Mouse (Mus musculus) midbrain, embryonic 10.5 days (tissue): ENCODE results near the gene Slc25a39. TPM values are rescaled to one million over a fixed set of nuclear protein-coding genes. Genes with fewer than 3 reads are reported as not detected.
A peak's percentile ranks its signal among the peaks of the same experiment; 100 is the strongest.

Source experiments
- DNase-seq: peaks from one replicate; pipeline ENCODE4 v3.0.0-alpha.2; 2017; ENCODE audit warnings: low spot score
- H3K27ac ChIP-seq: fragments of 300-500 bp; sonication (generic); replicated peaks from 2 replicates; pipeline ENCODE4 v1.5.1; 2016; ENCODE audit warnings: mild to moderate bottlenecking
- H3K27me3 ChIP-seq: fragments of 300-500 bp; sonication (generic); 2 replicates; pipeline ENCODE4 v1.6.1; 2016; ENCODE audit warnings: low read depth, mild to moderate bottlenecking; ENCODE audit not compliant: poor library complexity, severe bottlenecking
- H3K36me3 ChIP-seq: fragments of 300-500 bp; sonication (generic); 2 replicates; pipeline ENCODE4 v1.6.1; 2016; ENCODE audit warnings: mild to moderate bottlenecking, moderate library complexity
- H3K4me1 ChIP-seq: fragments of 300-500 bp; sonication (generic); 2 replicates; pipeline ENCODE4 v1.6.1; 2016
- H3K4me3 ChIP-seq: fragments of 300-500 bp; sonication (generic); 2 replicates; pipeline ENCODE4 v1.5.1; 2016; ENCODE audit warnings: mild to moderate bottlenecking, moderate library complexity
- H3K9me3 ChIP-seq: fragments of 300-500 bp; sonication (generic); replicated peaks from 2 replicates; pipeline ENCODE4 v1.6.1; 2016; ENCODE audit warnings: mild to moderate bottlenecking
- WGBS: fragments of 180-500 bp; shearing (Covaris S2); methylation state at CpG from one replicate; pipeline ENCODE4 v1.1.7; 2016; 5-methylcytosine and 5-hydroxymethylcytosine counted together
- polyA plus RNA-seq: library from polyadenylated mRNA; unstranded; fragments of >200 nt; fragmentation: Nextera tagmentation; extraction: Ambion mirVana; gene quantifications from 2 replicates; pipeline ENCODE4 v1.2.1, GENCODE M21; 2016

Slc25a39 gene
- polyA plus RNA-seq, 1 experiment from 2014 or later = 249 TPM

GRCm38 (mm10) chr11:102380091-102380490 lies 27.7 kb downstream of the Slc25a39 start:
- no peak for DNase-seq
- H3K27me3 ChIP-seq = peaks cover 6% of the 10 kb centered on the region; the same call in 1 of the 2 replicates
- H3K36me3 ChIP-seq = no peaks in the 10 kb centered on the region
- H3K4me1 ChIP-seq = peaks cover 17% of the 10 kb centered on the region
- H3K4me3 ChIP-seq = no peak overlapping the region
- no peaks in the 10 kb centered on the region; the same call in 1 of the 2 replicates for H3K9me3 ChIP-seq
- no peak overlapping the region for H3K27ac ChIP-seq
- 85% methylated on average over 5 of the region's 5 CpGs for WGBS

- H3K27ac ChIP-seq = no peak overlapping the region
- 63% methylated on average over 12 of the region's 12 CpGs for WGBS
Measured at GRCm38 (mm10) chr11:102377186-102377585, 30.6 kb downstream of the Slc25a39 start.

GRCm38 (mm10) chr11:102376196-102376835 lies 31.4 kb downstream of the Slc25a39 start:
- no peaks in the 10 kb centered on the region for H3K36me3 ChIP-seq
- no peak for DNase-seq
- peak overlapping the region; percentile 82 for H3K27ac ChIP-seq
- peaks cover 29% of the 10 kb centered on the region for H3K4me1 ChIP-seq
- peaks cover 36% of the 10 kb centered on the region for H3K27me3 ChIP-seq
- no peaks in the 10 kb centered on the region; the same call in 1 of the 2 replicates for H3K9me3 ChIP-seq
- peak overlapping the region; percentile 48 for H3K4me3 ChIP-seq
- WGBS = 8% methylated on average over 8 of the region's 8 CpGs

More at GRCm38 (mm10) chr11:102377186-102377585, 30.6 kb downstream of the Slc25a39 start:
- no peak overlapping the region for H3K4me3 ChIP-seq
- H3K27me3 ChIP-seq = peaks cover 33% of the 10 kb centered on the region
- no peaks in the 10 kb centered on the region for H3K36me3 ChIP-seq
- DNase-seq = no peak
- H3K4me1 ChIP-seq = peaks cover 29% of the 10 kb centered on the region
- no peaks in the 10 kb centered on the region; the same call in 1 of the 2 replicates for H3K9me3 ChIP-seq

GRCm38 (mm10) chr11:102375196-102376173 lies 32.3 kb downstream of the Slc25a39 start:
- WGBS = 4% methylated on average over 23 of the region's 23 CpGs
- H3K36me3 ChIP-seq = no peaks in the 10 kb centered on the region
- peak overlapping the region; percentile 48 for H3K4me3 ChIP-seq
- no peaks in the 10 kb centered on the region; the same call in 1 of the 2 replicates for H3K9me3 ChIP-seq
- peak overlapping the region; percentile 82 for H3K27ac ChIP-seq
- DNase-seq = peak; percentile 63
- H3K4me1 ChIP-seq = peaks cover 29% of the 10 kb centered on the region
- H3K27me3 ChIP-seq = peaks cover 36% of the 10 kb centered on the region

GRCm38 (mm10) chr11:102374108-102374725 lies 33.5 kb downstream of the Slc25a39 start:
- H3K9me3 ChIP-seq = no peaks in the 10 kb centered on the region; the same call in 1 of the 2 replicates
- H3K27ac ChIP-seq = no peak overlapping the region
- 74% methylated on average over 7 of the region's 7 CpGs for WGBS
- peaks cover 35% of the 10 kb centered on the region for H3K4me1 ChIP-seq
- no peak for DNase-seq
- no peaks in the 10 kb centered on the region for H3K36me3 ChIP-seq
- peaks cover 36% of the 10 kb centered on the region for H3K27me3 ChIP-seq
- H3K4me3 ChIP-seq = no peak overlapping the region

GRCm38 (mm10) chr11:102373646-102374045 lies 34.1 kb downstream of the Slc25a39 start:
- 0 out of 2 replicates have a peak overlapping the region, but pooled peaks have one; percentile 19 for H3K27ac ChIP-seq
- peaks cover 36% of the 10 kb centered on the region for H3K27me3 ChIP-seq
- no peaks in the 10 kb centered on the region; the same call in 1 of the 2 replicates for H3K9me3 ChIP-seq
- no peaks in the 10 kb centered on the region for H3K36me3 ChIP-seq
- peaks cover 35% of the 10 kb centered on the region for H3K4me1 ChIP-seq
- DNase-seq = no peak
- H3K4me3 ChIP-seq = no peak overlapping the region
- 23% methylated on average over 2 of the region's 2 CpGs for WGBS

GRCm38 (mm10) chr11:102372936-102373335 lies 34.8 kb downstream of the Slc25a39 start:
- no peak for DNase-seq
- 43% methylated on average over 14 of the region's 14 CpGs for WGBS
- peaks cover 36% of the 10 kb centered on the region for H3K27me3 ChIP-seq
- H3K4me1 ChIP-seq = peaks cover 35% of the 10 kb centered on the region
- no peaks in the 10 kb centered on the region for H3K9me3 ChIP-seq
- no peak overlapping the region for H3K4me3 ChIP-seq
- H3K27ac ChIP-seq = peak overlapping the region; percentile 19; the same call in 1 of the 2 replicates
- no peaks in the 10 kb centered on the region for H3K36me3 ChIP-seq

- H3K36me3 ChIP-seq = no peaks in the 10 kb centered on the region
- peaks cover 38% of the 10 kb centered on the region for H3K4me1 ChIP-seq
- no peaks in the 10 kb centered on the region for H3K9me3 ChIP-seq
- no peak for DNase-seq
- H3K27ac ChIP-seq = peak overlapping the region; percentile 19; the same call in 1 of the 2 replicates
- no peak overlapping the region for H3K4me3 ChIP-seq
- 91% methylated on average over 12 of the region's 12 CpGs for WGBS
- peaks cover 36% of the 10 kb centered on the region for H3K27me3 ChIP-seq
Measured at GRCm38 (mm10) chr11:102371926-102372685, 35.6 kb downstream of the Slc25a39 start.

GRCm38 (mm10) chr11:102370285-102370684 lies 37.5 kb downstream of the Slc25a39 start:
- H3K4me1 ChIP-seq = peaks cover 28% of the 10 kb centered on the region
- H3K27me3 ChIP-seq = peaks cover 32% of the 10 kb centered on the region
- no peak overlapping the region for H3K4me3 ChIP-seq
- 63% methylated on average over 7 of the region's 7 CpGs for WGBS
- no peaks in the 10 kb centered on the region for H3K9me3 ChIP-seq
- H3K27ac ChIP-seq = no peak overlapping the region
- DNase-seq = no peak
- H3K36me3 ChIP-seq = no peaks in the 10 kb centered on the region

GRCm38 (mm10) chr11:102369263-102369662 lies 38.5 kb downstream of the Slc25a39 start:
- Histone ChIP-seq H3K27me3 (peaks cover 24% of the 10 kb centered on the region), H3K4me1 (peaks cover 22% of the 10 kb centered on the region; the same call in 1 of the 2 replicates), H3K27ac (no peak overlapping the region), H3K9me3 (no peaks in the 10 kb centered on the region), H3K4me3 (no peak overlapping the region), H3K36me3 (no peaks in the 10 kb centered on the region)
- DNase-seq = no peak
- 70% methylated on average over 4 of the region's 4 CpGs for WGBS

GRCm38 (mm10) chr11:102368347-102368746 lies 39.4 kb downstream of the Slc25a39 start:
- H3K36me3 ChIP-seq = no peaks in the 10 kb centered on the region
- H3K4me1 ChIP-seq = peaks cover 24% of the 10 kb centered on the region; the same call in 1 of the 2 replicates
- WGBS = 83% methylated on average over 5 of the region's 5 CpGs
- peaks cover 15% of the 10 kb centered on the region for H3K27me3 ChIP-seq
- no peak overlapping the region for H3K27ac ChIP-seq
- DNase-seq = no peak
- H3K4me3 ChIP-seq = no peak overlapping the region
- no peaks in the 10 kb centered on the region for H3K9me3 ChIP-seq
